17 mouse cellular contexts compared by ENCODE assay signal in genomic region chr14:24171639-24172311, GRCm38 (mm10).
A peak's percentile ranks its signal among the peaks of the same experiment; 100 is the strongest.
DNase-seq lines count a peak whose midpoint lies in the region; ATAC-seq lines count a peak whose summit lies in the region.
"Had no signal": no experiment of that assay in that cellular context is flagged by ENCODE, and none has a peak within 500 bp of the region (broad histone marks: within the 10 kb centered on the region; RNA-seq: fewer than 3 reads in every experiment).

No protein-coding gene starts in this region.

- no peak overlapping the region for H3K4me2 ChIP-seq in forebrain, embryonic 16.5 days (ENCODE audit: low read length)
- H3K4me2 ChIP-seq in intestine, embryonic 16.5 days (ENCODE audit: low read depth, low read length) = no peak overlapping the region
- H3K4me2 ChIP-seq: hindbrain, embryonic 15.5 days; midbrain, embryonic 13.5 days had no signal

- no peak for DNase-seq in frontal cortex, postnatal 14 days (ENCODE audit: low spot score in 2 of 2)
- peak; percentile 28 for DNase-seq in kidney, adult 9 months
- no peak for DNase-seq in kidney, adult 8-10 months
- DNase-seq in adrenal gland, postnatal 36 days = peak; percentile 42 to 51
- DNase-seq: cerebellum, adult 9-10 months; embryo, embryonic 11 days; gastrocnemius, postnatal 14 days; spleen, adult 18-20 months; thymus, postnatal 36 days had no signal

- H3K9me3 ChIP-seq in forebrain, embryonic 16.5 days (ENCODE audit: control insufficient read depth, low read length) = no peaks in the 10 kb centered on the region
- H3K9me3 ChIP-seq in intestine, embryonic 16.5 days (ENCODE audit: control insufficient read depth, low read length) = no peaks in the 10 kb centered on the region
- H3K9me3 ChIP-seq: hindbrain, embryonic 15.5 days; limb, embryonic 10.5 days; midbrain, embryonic 13.5 days had no signal

- 66% methylated on average over 13 of the region's 13 CpGs for WGBS in forebrain, embryonic 16.5 days
- 83% methylated on average over 13 of the region's 13 CpGs for WGBS in intestine, embryonic 16.5 days

- no peak overlapping the region for H3K9ac ChIP-seq in forebrain, embryonic 16.5 days (replicated peaks; ENCODE audit: low read depth, low read length)
- no peak overlapping the region for H3K9ac ChIP-seq in intestine, embryonic 16.5 days (ENCODE audit: low read depth, low read length)
- H3K9ac ChIP-seq: hindbrain, embryonic 15.5 days; liver, embryonic 14.5 days; midbrain, embryonic 13.5 days had no signal

- peak; percentile 83 for ATAC-seq in frontal cortex, adult (ENCODE audit: low TSS enrichment)
- ATAC-seq in forebrain, embryonic 16.5 days = 0 out of 2 replicates have a peak, but pooled peaks have one; percentile 44
- no peak for ATAC-seq in erythroid progenitor cell, adult 5-6 weeks (replicated peaks; ENCODE audit: low FRiP score, poor library complexity, severe bottlenecking)
- ATAC-seq in intestine, embryonic 16.5 days = no peak
- ATAC-seq: midbrain, embryonic 13.5 days had no signal

- peaks cover 7% of the 10 kb centered on the region; the same call in 1 of the 2 replicates for H3K36me3 ChIP-seq in forebrain, embryonic 16.5 days (ENCODE audit: control insufficient read depth, insufficient read depth)
- H3K36me3 ChIP-seq in intestine, embryonic 16.5 days (ENCODE audit: control insufficient read depth, insufficient read depth, low read length) = peaks cover 19% of the 10 kb centered on the region

- no peak overlapping the region for H3K4me3 ChIP-seq in forebrain, embryonic 16.5 days (replicated peaks; ENCODE audit: low read length)
- no peak overlapping the region for H3K4me3 ChIP-seq in intestine, embryonic 16.5 days (ENCODE audit: low read length)
- H3K4me3 ChIP-seq: hindbrain, embryonic 15.5 days; limb, embryonic 10.5 days; midbrain, embryonic 13.5 days had no signal

- peaks cover 8% of the 10 kb centered on the region for H3K4me1 ChIP-seq in forebrain, embryonic 16.5 days (replicated peaks; ENCODE audit: control insufficient read depth, insufficient read depth, low read length)
- no peaks in the 10 kb centered on the region for H3K4me1 ChIP-seq in intestine, embryonic 16.5 days (ENCODE audit: control insufficient read depth, insufficient read depth, low read length)
- H3K4me1 ChIP-seq: hindbrain, embryonic 15.5 days; limb, embryonic 10.5 days had no signal

- H3K27ac ChIP-seq in forebrain, embryonic 16.5 days (ENCODE audit: low read length) = peak overlapping the region; percentile 52
- H3K27ac ChIP-seq in intestine, embryonic 16.5 days (ENCODE audit: low read length) = no peak overlapping the region
- H3K27ac ChIP-seq: hindbrain, embryonic 15.5 days; limb, embryonic 10.5 days; liver, embryonic 14.5 days; midbrain, embryonic 13.5 days had no signal

- H3K27me3 ChIP-seq in forebrain, embryonic 16.5 days (replicated peaks; ENCODE audit: control insufficient read depth, insufficient read depth, low read length) = no peaks in the 10 kb centered on the region
- H3K27me3 ChIP-seq in intestine, embryonic 16.5 days (replicated peaks; ENCODE audit: control insufficient read depth, insufficient read depth, low read length) = no peaks in the 10 kb centered on the region
- H3K27me3 ChIP-seq: hindbrain, embryonic 15.5 days; midbrain, embryonic 13.5 days had no signal

Comparison
In these comparisons a context has a peak if more than half of its experiments do, and no peak if none do; other contexts are left out.
1. DNase-seq: peak in kidney, adult 9 months (single experiment) and adrenal gland, postnatal 36 days (2 of 2); none in frontal cortex, postnatal 14 days (0 of 2) and kidney, adult 8-10 months (0 of 2).
2. ATAC-seq: peak in frontal cortex, adult (single experiment) and forebrain, embryonic 16.5 days (single experiment); none in erythroid progenitor cell, adult 5-6 weeks (single experiment) and intestine, embryonic 16.5 days (single experiment).